Mouse (Mus musculus): ENCODE results near the gene Klhl42.

Klhl42 gene

DNA sequence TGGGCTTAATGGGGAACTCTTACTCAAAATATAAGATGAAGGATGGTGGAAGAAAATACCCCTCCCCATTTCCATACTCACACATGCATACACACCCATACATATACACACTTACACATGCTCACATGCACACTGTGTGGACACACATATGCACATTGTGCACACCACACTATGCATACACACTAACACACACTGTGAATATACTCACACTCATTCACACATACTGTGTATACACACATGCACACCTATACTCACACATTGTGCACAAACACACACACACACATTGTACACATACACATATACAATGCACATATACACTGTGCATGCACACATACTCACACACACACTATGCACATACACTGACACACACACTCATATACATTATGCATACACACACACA is 60.7 kb downstream of the Klhl42 start:
- no peak for DNase-seq

DNA sequence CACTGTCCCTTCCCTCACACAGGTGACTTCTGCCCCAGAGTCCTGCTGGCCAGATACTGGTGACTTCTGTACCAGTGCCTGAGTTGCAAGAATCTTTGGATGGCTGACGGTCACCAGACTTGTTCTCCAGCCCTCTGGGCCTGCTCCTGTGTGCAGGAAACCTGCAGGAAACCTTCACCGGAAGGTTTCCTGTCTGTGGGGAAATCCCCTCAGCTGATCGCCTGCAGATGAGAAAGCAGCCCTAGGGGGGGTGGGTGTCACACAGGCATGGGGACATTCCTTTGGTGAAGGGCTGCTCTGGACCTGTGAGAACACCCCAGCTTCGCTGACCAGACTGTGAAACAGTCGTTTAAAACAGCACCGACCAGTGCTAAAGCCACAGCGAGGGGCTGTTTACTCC is 63.9 kb downstream of the Klhl42 start:
- DNase-seq = no peak

DNA sequence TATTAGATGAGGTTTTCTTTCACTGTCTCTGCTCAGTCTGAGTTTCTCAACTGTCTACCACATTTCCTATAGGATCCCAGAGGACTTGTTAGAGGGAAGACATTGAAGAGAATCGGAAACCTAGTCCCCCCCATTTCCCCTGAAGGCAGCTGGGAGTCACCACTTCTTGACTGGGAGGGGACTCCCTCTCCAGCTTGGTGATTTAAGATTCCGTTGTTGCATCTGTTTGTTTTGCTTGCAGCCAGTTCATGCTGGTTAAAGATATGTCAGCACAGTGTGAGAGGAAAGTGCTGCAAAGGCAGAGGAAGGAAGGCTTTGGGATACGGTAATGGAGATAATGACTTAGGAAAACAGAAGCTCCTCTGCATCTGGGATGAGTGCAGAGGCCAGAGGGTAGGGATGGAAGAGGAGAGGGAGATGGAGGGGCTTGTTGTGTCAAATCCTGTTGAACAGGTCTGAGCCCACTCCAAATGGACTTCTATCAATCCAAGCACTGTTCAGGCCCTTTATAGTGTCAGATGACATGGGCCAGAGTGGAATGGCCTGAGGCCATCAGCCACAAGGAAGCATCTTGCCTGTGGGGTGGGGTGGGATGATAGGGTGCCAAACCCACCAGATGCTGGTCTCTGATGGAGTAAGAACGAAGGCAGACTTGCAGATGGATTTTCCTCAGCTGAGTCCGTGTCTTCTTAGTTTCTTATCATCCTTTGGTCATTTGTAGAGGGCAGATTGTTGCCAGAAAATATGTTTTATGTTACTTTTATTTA is 70.8 kb downstream of the Klhl42 start:
- DNase-seq = no peak
